Mouse (Mus musculus) heart, embryonic 10.5 days (tissue): ENCODE data around the gene Hspa1l. TPM values are rescaled to one million over a fixed set of nuclear protein-coding genes. Genes with fewer than 3 reads are reported as not detected.
"Not testable (repeated sequence)": the region's sequence is repeated elsewhere in the genome, so short reads cannot be mapped to it uniquely, and the experiment has no call there.

ENCODE experiments used
- DNase-seq: peaks from one replicate; pipeline ENCODE4 v3.0.0-alpha.2; 2017; ENCODE audit warnings: low spot score
- H3K27ac ChIP-seq: fragments of 300-500 bp; sonication (generic); 2 replicates; pipeline ENCODE4 v1.5.1; 2016; ENCODE audit warnings: mild to moderate bottlenecking
- H3K27me3 ChIP-seq: fragments of 300-500 bp; sonication (generic); 2 replicates; pipeline ENCODE4 v1.6.1; 2016; ENCODE audit warnings: mild to moderate bottlenecking; ENCODE audit not compliant: poor library complexity, insufficient read depth, severe bottlenecking
- H3K36me3 ChIP-seq: fragments of 300-500 bp; sonication (generic); 2 replicates; pipeline ENCODE4 v1.6.1; 2016; ENCODE audit warnings: mild to moderate bottlenecking, moderate library complexity
- H3K4me1 ChIP-seq: fragments of 300-500 bp; sonication (generic); 2 replicates; pipeline ENCODE4 v1.6.1; 2016; ENCODE audit warnings: mild to moderate bottlenecking
- H3K4me3 ChIP-seq: fragments of 300-500 bp; sonication (generic); 2 replicates; pipeline ENCODE4 v1.5.1; 2016; ENCODE audit warnings: mild to moderate bottlenecking, moderate library complexity
- H3K9me3 ChIP-seq: fragments of 300-500 bp; sonication (generic); 2 replicates; pipeline ENCODE4 v1.6.1; 2016; ENCODE audit warnings: mild to moderate bottlenecking, moderate library complexity
- WGBS: fragments of 180-500 bp; shearing (Covaris S2); methylation state at CpG from one replicate; pipeline ENCODE4 v1.1.7; 2016; 5-methylcytosine and 5-hydroxymethylcytosine counted together
- polyA plus RNA-seq: library from polyadenylated mRNA; unstranded; fragments of >200 nt; fragmentation: Nextera tagmentation; extraction: Ambion mirVana; gene quantifications from 2 replicates; pipeline ENCODE4 v1.2.1, GENCODE M21; 2016

The Hspa1l gene
- polyA plus RNA-seq, 1 experiment from 2014 or later = 1.7 TPM

DNA sequence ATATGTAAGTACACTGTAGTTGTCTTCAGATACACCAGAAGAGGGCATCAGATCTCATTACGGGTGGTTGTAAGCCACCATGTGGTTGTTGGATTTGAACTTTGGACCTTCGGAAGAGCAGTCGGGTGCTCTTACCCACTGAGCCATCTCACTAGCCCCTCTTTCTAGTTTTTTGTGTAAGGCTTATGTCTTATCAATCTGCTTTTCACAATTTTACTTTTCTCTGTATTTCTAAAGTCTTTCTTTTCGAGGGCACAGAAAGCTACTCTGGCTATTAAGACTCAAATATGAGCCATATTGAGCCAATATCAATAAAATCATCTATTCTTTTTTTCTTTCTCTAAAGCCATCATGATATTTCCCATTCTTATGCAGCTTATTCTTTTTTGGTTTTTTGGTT is 22.7 kb downstream of the Hspa1l start:
- not testable (repeated sequence) for H3K4me3 ChIP-seq, DNase-seq, H3K27ac ChIP-seq, H3K27me3 ChIP-seq, H3K9me3 ChIP-seq
- Histone ChIP-seq H3K4me1 (peaks cover 20% of the 10 kb centered on the region), H3K36me3 (peaks cover 36% of the 10 kb centered on the region)
- 93% methylated on average over 4 of the region's 4 CpGs for WGBS

DNA sequence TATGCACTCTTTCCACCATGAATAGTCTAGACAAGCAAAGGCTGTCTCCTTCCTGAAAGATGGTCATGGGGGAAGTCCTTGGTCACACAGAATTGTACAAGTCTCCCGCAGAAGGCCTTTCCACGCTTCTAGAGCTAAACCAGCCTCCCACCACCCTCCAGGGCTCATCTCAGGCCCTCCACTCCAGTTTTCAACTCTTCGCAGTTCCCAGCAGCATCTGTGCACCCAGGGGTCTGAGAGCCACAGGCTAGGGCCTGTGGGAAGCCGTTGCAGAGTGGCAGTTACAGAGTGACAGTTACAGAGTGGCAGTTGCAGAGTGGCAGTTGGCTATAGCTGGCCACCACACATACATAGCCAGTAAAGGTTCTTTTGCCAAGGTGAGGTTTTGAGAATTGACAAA is 23.4 kb downstream of the Hspa1l start:
- H3K27ac ChIP-seq, H3K27me3 ChIP-seq, DNase-seq, H3K9me3 ChIP-seq, H3K4me3 ChIP-seq: not testable (repeated sequence)
- Histone ChIP-seq H3K4me1 (peaks cover 23% of the 10 kb centered on the region), H3K36me3 (peaks cover 30% of the 10 kb centered on the region)
- WGBS = 97% methylated on average over 4 of the region's 4 CpGs

- no peak overlapping the region for H3K4me3 ChIP-seq
- no peak overlapping the region for H3K27ac ChIP-seq
- H3K27me3 ChIP-seq = no peaks in the 10 kb centered on the region
- peaks cover 23% of the 10 kb centered on the region for H3K36me3 ChIP-seq
- H3K9me3 ChIP-seq = no peaks in the 10 kb centered on the region
- DNase-seq = no peak
- peaks cover 26% of the 10 kb centered on the region for H3K4me1 ChIP-seq
- 87% methylated on average over 13 of the region's 14 CpGs for WGBS
These were observed 24.1 kb downstream of the Hspa1l start for GRCm38 (mm10) chr17:34996411-34997141.

- DNase-seq = no peak
- Histone ChIP-seq H3K27ac (no peak overlapping the region), H3K36me3 (peaks cover 23% of the 10 kb centered on the region), H3K4me3 (no peak overlapping the region), H3K27me3 (no peaks in the 10 kb centered on the region), H3K4me1 (peaks cover 30% of the 10 kb centered on the region), H3K9me3 (no peaks in the 10 kb centered on the region)
- 84% methylated on average over 5 of the region's 5 CpGs for WGBS
These were observed 24.6 kb downstream of the Hspa1l start for GRCm38 (mm10) chr17:34997142-34997483.

- H3K4me1 ChIP-seq = peaks cover 44% of the 10 kb centered on the region
- WGBS = 90% methylated on average over 15 of the region's 15 CpGs
- peaks cover 21% of the 10 kb centered on the region for H3K36me3 ChIP-seq
- no peaks in the 10 kb centered on the region for H3K9me3 ChIP-seq
- DNase-seq = no peak
- no peaks in the 10 kb centered on the region for H3K27me3 ChIP-seq
- H3K4me3 ChIP-seq = peak overlapping the region; percentile 75
- peak overlapping the region; percentile 88 for H3K27ac ChIP-seq
These were observed 26.3 kb downstream of the Hspa1l start for GRCm38 (mm10) chr17:34998526-34999430.

DNA sequence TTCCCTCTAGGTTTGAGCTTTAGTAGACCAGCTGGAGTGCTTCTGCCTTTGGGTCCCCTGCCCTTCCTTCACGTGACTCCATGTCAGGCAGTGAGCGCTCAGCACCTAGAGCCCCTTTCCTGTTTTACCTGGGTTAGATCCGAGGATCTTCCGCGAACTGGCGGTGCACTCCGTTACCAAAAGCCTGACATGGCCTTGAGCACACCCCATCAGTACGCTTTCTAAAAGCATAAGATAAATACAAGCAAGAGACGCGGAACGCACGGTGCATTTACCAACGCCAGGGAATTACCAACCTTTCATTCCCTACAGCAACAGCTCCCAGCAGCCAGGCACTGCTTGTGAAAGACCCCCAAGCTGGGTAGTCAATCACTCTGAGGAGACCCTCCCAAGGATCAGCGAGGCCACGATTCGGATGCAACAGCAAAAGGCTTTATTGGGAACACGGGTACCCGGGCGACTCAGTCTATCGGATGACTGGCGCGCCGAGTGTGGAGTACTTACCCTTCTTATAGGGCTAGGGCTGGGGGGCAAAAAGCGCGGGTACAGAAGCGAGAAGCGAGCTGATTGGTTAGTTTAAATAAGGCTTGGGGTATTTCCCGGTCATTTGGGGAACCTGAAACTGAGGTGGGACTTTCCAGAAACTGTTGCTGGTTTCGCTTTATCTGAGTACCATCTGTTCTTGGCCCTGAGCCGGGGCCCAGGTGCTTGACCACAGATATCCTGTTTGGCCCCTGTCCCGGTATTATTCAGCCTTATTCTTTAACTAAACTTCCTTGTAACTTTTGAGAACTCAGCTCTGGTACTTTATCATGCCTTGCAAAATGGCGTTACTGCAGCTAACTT is 27.6 kb downstream of the Hspa1l start:
- peak overlapping the region; percentile 75 for H3K4me3 ChIP-seq
- DNase-seq, H3K9me3 ChIP-seq, H3K27me3 ChIP-seq: not testable (repeated sequence)
- peak overlapping the region; percentile 98 for H3K27ac ChIP-seq
- H3K4me1 ChIP-seq = peaks cover 50% of the 10 kb centered on the region
- 24% methylated on average over 29 of the region's 32 CpGs for WGBS
- H3K36me3 ChIP-seq = peaks cover 33% of the 10 kb centered on the region

- WGBS = under 1% methylated on average over 83 of the region's 83 CpGs
- peak within 1 kb of the TSS; percentile 75 for H3K4me3 ChIP-seq
- DNase-seq = peak; percentile 96
- no peaks in the 10 kb centered on the region for H3K9me3 ChIP-seq
- peaks cover 50% of the 10 kb centered on the region for H3K4me1 ChIP-seq
- peak within 1 kb of the TSS; percentile 98 for H3K27ac ChIP-seq
- H3K27me3 ChIP-seq = no peaks in the 10 kb centered on the region
- peaks cover 38% of the 10 kb centered on the region for H3K36me3 ChIP-seq
These were observed 28.4 kb downstream of the Hspa1l start, which contains the start of gene Vars for GRCm38 (mm10) chr17:35000717-35001451. Vars (plus strand) TSS chr17:35000987.

GRCm38 (mm10) chr17:35001452-35002152 is 29.1 kb downstream of the Hspa1l start:
- Histone ChIP-seq H3K9me3 (no peaks in the 10 kb centered on the region), H3K27me3 (no peaks in the 10 kb centered on the region), H3K4me1 (peaks cover 50% of the 10 kb centered on the region), H3K27ac (peak overlapping the region; percentile 98), H3K36me3 (peaks cover 41% of the 10 kb centered on the region), H3K4me3 (peak overlapping the region; percentile 75)
- WGBS = under 1% methylated on average over 35 of the region's 35 CpGs
- DNase-seq = no peak

GRCm38 (mm10) chr17:35002153-35002865 is 29.8 kb downstream of the Hspa1l start:
- WGBS = 14% methylated on average over 12 of the region's 12 CpGs
- Histone ChIP-seq H3K9me3 (no peaks in the 10 kb centered on the region), H3K27ac (peak overlapping the region; percentile 98), H3K4me3 (peak overlapping the region; percentile 75), H3K27me3 (no peaks in the 10 kb centered on the region), H3K4me1 (peaks cover 50% of the 10 kb centered on the region), H3K36me3 (peaks cover 49% of the 10 kb centered on the region)
- DNase-seq = no peak

GRCm38 (mm10) chr17:35003022-35003838 is 30.7 kb downstream of the Hspa1l start:
- Histone ChIP-seq H3K27ac (peak overlapping the region; percentile 98; the same call in 1 of the 2 replicates), H3K36me3 (peaks cover 51% of the 10 kb centered on the region), H3K9me3 (no peaks in the 10 kb centered on the region), H3K4me1 (peaks cover 49% of the 10 kb centered on the region), H3K4me3 (peak overlapping the region; percentile 75), H3K27me3 (no peaks in the 10 kb centered on the region)
- DNase-seq = no peak
- 62% methylated on average over 9 of the region's 9 CpGs for WGBS
